Mouse (Mus musculus): Measurements from ENCODE around the gene Mfap1b. TPM values are rescaled to one million over a fixed set of nuclear protein-coding genes. Genes with fewer than 3 reads are reported as not detected.
"Not testable (repeated sequence)": the region's sequence is repeated elsewhere in the genome, so short reads cannot be mapped to it uniquely, and the experiment has no call there.

Mfap1b gene
- polyA plus RNA-seq (2015; fragmentation: Nextera tagmentation; extraction: Ambion mirVana) = 63.9 and 67.0 TPM in 2 replicates

DNA sequence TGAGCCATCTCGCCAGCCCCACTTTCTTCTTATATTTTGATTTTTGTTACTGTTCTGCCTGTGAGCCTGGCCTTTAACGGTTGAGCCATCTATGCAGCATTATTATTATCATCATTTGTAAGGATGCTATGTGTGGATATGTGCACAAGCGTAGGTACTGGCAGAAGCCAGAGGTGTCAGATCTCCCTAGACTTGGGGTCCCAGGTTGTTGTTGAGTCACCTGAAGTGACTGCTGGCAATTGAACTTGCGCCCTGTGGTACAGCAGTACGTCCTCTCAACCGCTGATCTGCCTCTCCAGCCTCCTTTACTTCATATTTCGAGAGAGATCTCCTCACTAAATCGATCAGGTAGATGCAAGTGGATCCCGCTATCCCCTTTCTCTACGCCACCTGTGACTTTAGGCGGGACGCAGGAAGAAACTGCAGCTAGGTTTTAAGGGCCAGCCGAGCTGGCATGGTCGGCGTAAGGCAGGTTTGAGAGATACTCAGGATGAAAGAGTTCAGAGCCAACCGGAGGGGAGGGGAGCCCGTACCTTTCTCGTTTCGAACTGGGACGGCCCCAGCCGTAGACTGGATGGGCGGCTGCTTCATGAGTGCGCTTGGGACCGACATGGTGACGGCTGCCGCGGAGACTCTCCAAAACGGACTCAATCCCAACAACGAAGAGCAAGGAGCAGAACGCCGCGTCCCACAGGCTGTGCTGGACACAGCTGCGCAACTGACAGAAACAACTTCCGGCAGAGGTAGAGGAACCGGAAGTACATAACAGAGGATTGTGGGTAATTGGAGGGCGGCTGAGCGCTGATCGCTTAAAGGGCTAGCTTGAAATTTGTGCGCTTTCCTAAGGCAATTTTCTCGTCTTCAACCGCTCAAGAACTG is at the start of gene Mfap1b:
Gene Mfap1b, minus strand, starts transcription at position 767 of the 879 bp plus-strand sequence.
- not testable (repeated sequence) for H3K27ac ChIP-seq, H3K9me3 ChIP-seq, H3K36me3 ChIP-seq, H3K4me1 ChIP-seq, H3K27me3 ChIP-seq
- ATAC-seq (ENCODE audit: low FRiP score, low read depth) = peak; percentile 94
- Histone ChIP-seq H3K4me3 (peak within 1 kb of the TSS; percentile 63), H3K4me2 (replicated peaks) (peak within 1 kb of the TSS; percentile 73), H3K9ac (peak within 1 kb of the TSS; percentile 71)
- WGBS = 6% methylated on average over 41 of the region's 41 CpGs

GRCm38 (mm10) chr2:121522830-121523229 is 49.0 kb upstream of the Mfap1b start:
- not testable (repeated sequence) for H3K4me3 ChIP-seq; H3K27me3 ChIP-seq; ATAC-seq (ENCODE audit: low FRiP score, low read depth); H3K27ac ChIP-seq; H3K4me2 ChIP-seq (replicated peaks); H3K9me3 ChIP-seq; H3K9ac ChIP-seq; H3K4me1 ChIP-seq
- WGBS = 92% methylated on average over 3 of the region's 3 CpGs
- peaks cover 52% of the 10 kb centered on the region for H3K36me3 ChIP-seq

DNA sequence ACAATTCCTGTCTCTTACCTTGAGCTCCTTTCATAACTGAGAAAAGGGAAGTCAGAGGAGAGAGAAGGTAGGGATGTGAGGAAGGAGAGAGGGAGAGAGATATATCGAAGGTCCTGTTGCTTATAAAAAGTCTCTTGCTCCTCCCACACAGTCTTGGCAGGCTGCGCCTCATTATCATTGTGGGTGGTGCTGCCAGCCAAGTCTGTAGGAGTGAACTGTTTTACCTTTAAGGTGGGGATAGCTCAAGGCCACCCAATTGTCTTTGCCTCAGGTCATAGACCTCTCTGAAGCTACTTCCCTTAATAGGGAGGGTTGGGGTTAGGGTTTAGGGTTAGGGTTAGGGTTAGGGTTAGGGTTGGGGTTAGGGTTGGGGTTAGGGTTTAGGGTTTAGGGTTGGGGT is 48.1 kb upstream of the Mfap1b start:
- no peak overlapping the region for H3K4me3 ChIP-seq
- ATAC-seq (ENCODE audit: low FRiP score, low read depth) = no peak
- no peaks in the 10 kb centered on the region for H3K9me3 ChIP-seq
- peaks cover 61% of the 10 kb centered on the region for H3K36me3 ChIP-seq
- no peak overlapping the region for H3K27ac ChIP-seq
- no peak overlapping the region for H3K9ac ChIP-seq
- H3K4me1 ChIP-seq = no peaks in the 10 kb centered on the region
- 95% methylated on average over 2 of the region's 2 CpGs for WGBS
- H3K4me2 ChIP-seq (replicated peaks) = no peak overlapping the region
- no peaks in the 10 kb centered on the region for H3K27me3 ChIP-seq

DNA sequence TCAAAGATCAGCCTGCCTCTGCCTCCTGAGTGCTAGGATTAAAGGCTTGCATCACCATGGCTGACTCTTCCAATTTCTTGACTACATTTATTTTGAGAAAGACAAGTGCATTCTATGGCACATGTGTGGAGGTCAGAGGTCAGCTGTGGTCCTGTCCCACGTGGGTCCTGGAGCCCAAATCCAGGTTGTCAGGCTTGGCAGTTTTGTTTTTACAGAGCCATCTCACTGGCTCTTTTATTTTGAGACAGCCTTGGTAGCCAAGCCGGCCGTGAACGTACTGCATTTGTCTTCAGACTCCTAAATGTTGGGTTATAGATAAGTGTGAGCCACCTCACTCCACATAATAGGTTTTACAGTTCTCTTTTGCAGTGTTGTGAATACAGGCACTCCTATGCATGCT is 44.8 kb upstream of the Mfap1b start:
- not testable (repeated sequence) for H3K4me3 ChIP-seq; H3K27me3 ChIP-seq; ATAC-seq (ENCODE audit: low FRiP score, low read depth); H3K27ac ChIP-seq; H3K4me1 ChIP-seq; H3K4me2 ChIP-seq (replicated peaks); H3K9me3 ChIP-seq; H3K9ac ChIP-seq
- 91% methylated on average over 4 of the region's 4 CpGs for WGBS
- H3K36me3 ChIP-seq = peaks cover 51% of the 10 kb centered on the region

DNA sequence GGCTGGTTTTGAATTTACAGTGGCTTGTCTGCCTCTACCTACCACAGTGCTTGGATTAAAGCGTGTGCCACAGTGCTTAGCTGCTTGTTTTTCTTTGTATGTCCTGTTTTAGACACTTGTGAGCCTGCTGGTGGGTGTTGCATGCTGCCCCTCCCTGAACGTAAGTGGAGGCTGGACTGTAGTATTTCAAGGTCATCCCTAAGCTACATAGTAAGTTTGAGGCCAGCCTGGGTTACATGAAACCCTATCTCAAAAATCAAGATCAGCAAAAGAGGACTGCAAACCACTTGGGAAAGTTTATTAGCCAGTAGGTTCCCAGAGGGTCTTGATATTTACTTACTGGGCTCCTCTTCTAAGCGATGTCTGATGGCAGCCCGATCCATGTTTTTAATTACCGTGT is 44.2 kb upstream of the Mfap1b start:
- Histone ChIP-seq H3K9ac (no peak overlapping the region), H3K9me3 (no peaks in the 10 kb centered on the region), H3K27ac (no peak overlapping the region), H3K4me1 (no peaks in the 10 kb centered on the region), H3K4me3 (no peak overlapping the region), H3K4me2 (replicated peaks) (no peak overlapping the region), H3K36me3 (peaks cover 53% of the 10 kb centered on the region), H3K27me3 (no peaks in the 10 kb centered on the region)
- ATAC-seq (ENCODE audit: low FRiP score, low read depth) = no peak
- WGBS = 92% methylated on average over 5 of the region's 5 CpGs

DNA sequence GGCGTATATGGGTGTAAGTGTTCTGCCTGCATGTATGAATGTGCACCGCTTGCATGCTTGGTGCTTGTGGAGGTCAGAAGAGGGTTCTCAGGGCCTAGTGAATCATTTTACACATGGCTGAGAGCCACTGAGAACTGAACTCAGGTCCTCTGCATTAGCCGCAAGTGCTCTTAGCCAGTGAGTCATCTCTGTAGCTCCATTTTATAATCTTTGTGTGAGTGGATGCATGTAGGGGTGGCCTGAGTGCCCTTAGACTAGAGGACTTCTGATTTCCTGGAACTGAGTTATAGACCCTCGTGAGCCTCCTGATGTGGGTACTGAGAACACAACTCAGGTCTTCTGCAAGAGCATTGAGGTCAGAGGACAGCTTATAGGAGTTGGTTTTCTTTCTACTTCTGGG is 40.3 kb upstream of the Mfap1b start:
- 92% methylated on average over 4 of the region's 4 CpGs for WGBS
- no peaks in the 10 kb centered on the region for H3K9me3 ChIP-seq

DNA sequence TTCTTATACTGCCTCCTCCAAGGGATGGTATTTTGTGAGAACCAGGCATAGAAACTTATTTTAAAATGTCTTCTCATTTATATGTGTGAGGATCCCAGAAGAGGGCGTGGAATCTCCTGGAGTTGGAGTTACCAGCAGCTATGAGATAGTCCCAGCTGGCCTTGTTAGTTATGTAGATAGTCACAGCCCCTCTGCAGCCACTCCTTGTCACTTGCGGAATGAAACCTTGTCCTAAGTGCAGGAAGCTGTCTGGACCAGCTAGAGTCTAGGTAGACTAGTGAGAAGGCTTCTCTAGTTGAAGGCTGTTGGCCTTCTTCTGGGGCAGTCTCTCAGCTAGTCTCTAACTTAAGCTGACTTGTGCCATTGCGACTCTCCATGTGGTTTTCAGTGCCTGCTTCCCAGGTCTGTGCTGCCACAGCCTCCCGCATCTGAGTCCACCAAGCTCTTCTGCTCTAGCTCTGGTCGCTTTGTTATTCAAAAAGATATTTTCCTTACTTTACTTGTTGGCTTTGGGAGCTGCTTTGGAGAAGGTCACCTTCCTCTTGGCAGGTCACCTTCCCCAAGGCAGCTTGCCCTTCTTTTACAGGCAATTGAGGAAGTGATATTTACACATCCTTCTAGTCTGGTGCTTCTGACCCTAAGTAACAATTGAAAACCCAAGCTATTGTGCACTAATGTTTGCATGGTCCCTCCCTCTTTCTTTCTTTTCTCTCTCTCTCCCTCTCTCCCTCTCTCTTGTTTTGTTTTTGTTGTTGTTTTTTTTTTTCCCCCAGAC is 39.3 kb upstream of the Mfap1b start:
- not testable (repeated sequence) for H3K27me3 ChIP-seq; H3K9ac ChIP-seq; H3K4me3 ChIP-seq; ATAC-seq (ENCODE audit: low FRiP score, low read depth); H3K4me1 ChIP-seq; H3K27ac ChIP-seq; H3K9me3 ChIP-seq; H3K4me2 ChIP-seq (replicated peaks)
- H3K36me3 ChIP-seq = peaks cover 53% of the 10 kb centered on the region
- 92% methylated on average over 5 of the region's 5 CpGs for WGBS

More for the DNA sequence above, 40.3 kb upstream of the Mfap1b start:
- H3K4me3 ChIP-seq = no peak overlapping the region
- H3K36me3 ChIP-seq = peaks cover 62% of the 10 kb centered on the region
- no peaks in the 10 kb centered on the region for H3K27me3 ChIP-seq
- peaks cover 5% of the 10 kb centered on the region for H3K4me1 ChIP-seq
- H3K4me2 ChIP-seq (replicated peaks) = no peak overlapping the region
- no peak overlapping the region for H3K27ac ChIP-seq
- no peak for ATAC-seq (ENCODE audit: low FRiP score, low read depth)
- no peak overlapping the region for H3K9ac ChIP-seq

GRCm38 (mm10) chr2:121511401-121511800 is 37.5 kb upstream of the Mfap1b start:
- WGBS = 93% methylated on average over 8 of the region's 8 CpGs
- no peaks in the 10 kb centered on the region for H3K27me3 ChIP-seq
- no peak for ATAC-seq (ENCODE audit: low FRiP score, low read depth)
- H3K4me1 ChIP-seq = peaks cover 14% of the 10 kb centered on the region
- no peak overlapping the region for H3K4me2 ChIP-seq (replicated peaks)
- no peak overlapping the region for H3K4me3 ChIP-seq
- no peaks in the 10 kb centered on the region for H3K9me3 ChIP-seq
- no peak overlapping the region for H3K27ac ChIP-seq
- no peak overlapping the region for H3K9ac ChIP-seq
- peaks cover 38% of the 10 kb centered on the region for H3K36me3 ChIP-seq

DNA sequence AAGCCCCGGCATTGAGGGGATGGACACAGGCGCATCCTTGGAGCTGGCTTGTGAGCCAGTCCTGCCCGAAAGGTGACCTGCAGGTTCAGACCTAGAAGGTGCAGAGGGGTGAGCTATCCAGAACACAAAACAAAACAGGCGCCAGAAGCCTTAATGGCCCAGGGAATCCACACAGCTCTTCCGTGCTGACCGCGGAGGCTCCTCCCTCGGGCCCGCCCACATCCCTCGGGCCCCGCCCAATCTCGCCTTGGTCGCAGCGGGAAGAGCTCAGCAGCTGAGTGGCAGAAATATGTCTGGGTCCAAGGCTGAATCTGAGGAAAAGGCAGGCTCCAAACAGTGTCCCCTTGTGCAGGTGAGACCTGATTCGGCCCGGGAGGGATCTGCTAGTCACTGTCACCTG is 35.7 kb upstream of the Mfap1b start:
- WGBS = 20% methylated on average over 16 of the region's 16 CpGs
- Histone ChIP-seq H3K9ac (peak overlapping the region; percentile 50), H3K36me3 (peaks cover 33% of the 10 kb centered on the region), H3K9me3 (no peaks in the 10 kb centered on the region), H3K4me1 (peaks cover 14% of the 10 kb centered on the region), H3K4me2 (replicated peaks) (peak overlapping the region; percentile 55), H3K4me3 (peak overlapping the region; percentile 39), H3K27me3 (no peaks in the 10 kb centered on the region), H3K27ac (no peak overlapping the region)
- no peak for ATAC-seq (ENCODE audit: low FRiP score, low read depth)

DNA sequence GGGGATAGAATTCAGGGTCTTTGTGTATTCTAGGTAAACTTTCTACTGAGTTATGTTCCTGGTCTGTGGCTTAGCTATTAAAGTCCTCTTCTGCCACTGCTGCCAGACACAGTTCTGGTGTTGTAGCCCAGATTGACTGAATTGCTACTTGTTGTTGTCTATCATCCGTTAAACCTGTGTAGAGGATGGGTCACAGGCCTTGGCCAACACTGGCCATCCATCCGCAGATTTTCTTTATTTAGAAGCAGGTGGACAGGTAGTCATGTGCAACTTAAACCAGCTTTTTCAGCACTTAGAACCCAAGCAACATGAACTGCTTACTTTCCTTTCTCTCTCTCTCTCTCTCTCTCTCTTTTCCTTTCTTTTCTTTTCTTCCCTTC is 34.1 kb upstream of the Mfap1b start:
- H3K9ac ChIP-seq = peak overlapping the region; percentile 74
- peak overlapping the region; percentile 77 for H3K4me2 ChIP-seq (replicated peaks)
- peaks cover 33% of the 10 kb centered on the region for H3K36me3 ChIP-seq
- WGBS = 82% methylated on average over 2 of the region's 2 CpGs
- H3K9me3 ChIP-seq = no peaks in the 10 kb centered on the region
- H3K4me1 ChIP-seq = peaks cover 14% of the 10 kb centered on the region
- H3K27ac ChIP-seq = no peak overlapping the region
- H3K4me3 ChIP-seq = peak overlapping the region; percentile 60
- ATAC-seq (ENCODE audit: low FRiP score, low read depth) = no peak
- no peaks in the 10 kb centered on the region for H3K27me3 ChIP-seq

DNA sequence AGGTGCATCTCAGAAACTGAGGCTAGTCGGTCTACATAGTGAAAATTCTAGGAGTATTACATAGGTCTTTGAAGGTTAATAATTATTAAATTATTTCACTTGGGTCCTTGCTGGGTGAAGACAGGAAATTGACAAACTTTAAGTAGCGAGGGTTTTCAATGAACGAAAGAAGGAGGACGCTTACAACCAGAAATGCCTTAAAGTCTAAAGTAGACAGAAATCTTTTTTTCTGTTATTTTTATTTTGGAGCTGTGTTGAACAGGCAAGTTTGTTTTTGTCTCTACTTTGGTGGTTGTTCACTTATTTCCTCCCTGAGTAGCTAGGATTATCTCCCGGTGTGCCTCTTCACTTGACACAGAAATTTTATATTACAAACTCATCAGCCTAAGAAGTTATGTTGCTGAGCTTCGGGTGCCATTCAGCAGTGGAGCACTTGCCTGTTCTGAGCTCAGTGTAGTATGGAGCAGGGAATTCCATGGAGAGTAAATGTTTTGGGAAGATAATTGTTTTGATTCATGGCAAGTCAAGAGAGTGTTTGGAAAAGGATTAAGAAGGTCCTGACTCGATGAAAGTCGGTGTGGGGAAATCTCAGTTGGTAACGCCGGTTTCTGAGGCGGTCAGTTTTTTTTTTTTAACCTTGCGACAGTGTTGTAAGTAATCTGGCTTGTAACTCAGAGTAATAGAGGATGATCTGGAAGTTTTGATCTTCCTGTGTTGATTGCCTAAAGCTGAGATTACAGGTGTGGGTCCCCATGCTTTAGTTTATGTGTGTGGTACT is 33.5 kb upstream of the Mfap1b start:
- Histone ChIP-seq H3K9me3 (no peaks in the 10 kb centered on the region), H3K4me2 (replicated peaks) (peak overlapping the region; percentile 77), H3K9ac (peak overlapping the region; percentile 74), H3K27ac (no peak overlapping the region), H3K4me3 (peak overlapping the region; percentile 60), H3K4me1 (peaks cover 14% of the 10 kb centered on the region), H3K36me3 (peaks cover 28% of the 10 kb centered on the region), H3K27me3 (no peaks in the 10 kb centered on the region)
- 19% methylated on average over 12 of the region's 12 CpGs for WGBS
- ATAC-seq (ENCODE audit: low FRiP score, low read depth) = no peak

All from limb, embryonic 13.5 days (tissue).